Mouse (Mus musculus): ENCODE measurements around the gene Gdpd5.

GRCm38 (mm10) chr7:99441534-99442072 is 60.4 kb downstream of the Gdpd5 start:
- TF ChIP-seq POLR2A (IDR thresholded peaks at IDR 0.05; ENCODE audit: extremely low read depth, insufficient read depth, low read length) (no peak), CTCF (IDR thresholded peaks at IDR 0.05; ENCODE audit: low read depth, low read length) (no peak)
